Mouse (Mus musculus): Measurements from ENCODE around the gene Gemin2. TPM values are rescaled to one million over a fixed set of nuclear protein-coding genes. Genes with fewer than 3 reads are reported as not detected.
A peak's percentile ranks its signal among the peaks of the same experiment; 100 is the strongest.
"Not testable (repeated sequence)": the region's sequence is repeated elsewhere in the genome, so short reads cannot be mapped to it uniquely, and the experiment has no call there.

The Gemin2 gene
- total and polyA plus RNA-seq, 2 experiments from 2014 or later = 6.7 to 10.8 TPM

DNA sequence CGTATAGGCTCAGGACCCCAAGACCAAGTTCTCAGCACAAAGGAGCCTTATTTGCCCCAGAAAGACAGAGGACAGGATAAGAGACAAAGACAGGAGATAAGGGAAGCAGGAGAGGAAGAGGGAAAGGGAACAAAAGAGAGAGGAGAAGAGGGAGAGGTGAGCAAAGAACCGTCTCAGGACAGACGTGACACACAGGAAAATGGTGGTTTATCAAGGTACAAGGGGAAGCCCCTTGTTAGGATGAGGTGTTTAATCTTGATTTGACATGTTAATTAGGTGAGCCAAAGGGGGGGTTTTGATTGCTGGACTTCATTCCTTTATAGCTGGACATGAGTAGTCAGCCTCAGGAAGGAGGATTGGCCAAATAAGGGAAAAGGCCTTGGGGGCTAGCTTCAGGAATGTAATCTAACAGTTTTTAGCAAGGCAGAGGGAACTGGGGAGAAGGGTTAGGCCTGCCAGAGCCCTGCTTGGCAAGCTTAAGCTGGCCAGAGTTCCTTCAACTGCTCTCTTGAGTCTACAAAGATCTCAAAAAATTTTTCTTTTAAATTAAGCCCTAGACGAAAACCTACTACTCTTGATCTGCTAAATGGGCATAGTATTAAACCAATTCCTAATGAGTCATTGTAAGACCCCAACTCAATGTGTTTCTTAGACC lies 42.1 kb downstream of the Gemin2 start:
- DNase-seq = no peak
- peaks cover 14% of the 10 kb centered on the region for H3K4me1 ChIP-seq (ENCODE audit: insufficient read depth)
- no peaks in the 10 kb centered on the region for H3K27me3 ChIP-seq (ENCODE audit: insufficient read depth, low read length)
- no peaks in the 10 kb centered on the region for H3K9me3 ChIP-seq (ENCODE audit: low read length)
- 0 out of 2 replicates have a peak, but pooled peaks cover 4% of the 10 kb centered on the region for H3K36me3 ChIP-seq (ENCODE audit: insufficient read depth)
- TF ChIP-seq CTCF (IDR thresholded peaks at IDR 0.05; ENCODE audit: low read depth) = no peak
- H3K4me2 ChIP-seq (ENCODE audit: low read depth) = no peak overlapping the region
- H3K9ac ChIP-seq = no peak overlapping the region
- 84% methylated on average over 4 of the region's 4 CpGs for WGBS
- no peak overlapping the region for H3K27ac ChIP-seq (ENCODE audit: low read depth, low read length)
- no peak overlapping the region for H3K4me3 ChIP-seq (ENCODE audit: low read depth, low read length)
- ATAC-seq = no peak

DNA sequence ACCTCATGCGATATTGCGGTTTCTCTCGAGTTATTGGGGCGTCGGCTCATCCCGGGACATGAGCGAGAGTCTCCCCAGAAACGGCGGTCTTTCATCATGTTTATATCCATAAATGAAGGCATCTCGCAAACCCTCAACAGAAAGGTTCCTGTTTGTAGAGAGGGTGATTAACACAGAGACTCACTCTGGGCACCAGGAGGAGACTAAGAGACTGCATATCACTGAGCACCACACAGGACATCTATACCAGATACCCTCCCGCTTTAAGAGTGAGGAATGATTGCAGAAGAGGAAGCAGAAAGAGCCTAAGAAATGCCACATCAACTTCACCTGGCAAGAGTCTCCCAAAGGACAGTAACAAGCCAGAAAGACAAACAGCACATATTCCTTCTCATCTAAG lies 43.0 kb downstream of the Gemin2 start:
- no peaks in the 10 kb centered on the region for H3K9me3 ChIP-seq (ENCODE audit: low read length)
- DNase-seq = no peak
- H3K27me3 ChIP-seq (ENCODE audit: insufficient read depth, low read length) = no peaks in the 10 kb centered on the region
- no peak for TF ChIP-seq CTCF (IDR thresholded peaks at IDR 0.05; ENCODE audit: low read depth)
- H3K4me1 ChIP-seq (ENCODE audit: insufficient read depth) = peaks cover 16% of the 10 kb centered on the region
- H3K36me3 ChIP-seq (ENCODE audit: insufficient read depth) = 0 out of 2 replicates have a peak, but pooled peaks cover 4% of the 10 kb centered on the region
- no peak for ATAC-seq
- 97% methylated on average over 11 of the region's 11 CpGs for WGBS
- no peak overlapping the region for H3K4me3 ChIP-seq (ENCODE audit: low read depth, low read length)
- no peak overlapping the region for H3K27ac ChIP-seq (ENCODE audit: low read depth, low read length)
- no peak overlapping the region for H3K9ac ChIP-seq
- no peak overlapping the region for H3K4me2 ChIP-seq (ENCODE audit: low read depth)

GRCm38 (mm10) chr12:59058242-59058641 lies 45.0 kb downstream of the Gemin2 start:
- WGBS = 89% methylated on average over 5 of the region's 5 CpGs

DNA sequence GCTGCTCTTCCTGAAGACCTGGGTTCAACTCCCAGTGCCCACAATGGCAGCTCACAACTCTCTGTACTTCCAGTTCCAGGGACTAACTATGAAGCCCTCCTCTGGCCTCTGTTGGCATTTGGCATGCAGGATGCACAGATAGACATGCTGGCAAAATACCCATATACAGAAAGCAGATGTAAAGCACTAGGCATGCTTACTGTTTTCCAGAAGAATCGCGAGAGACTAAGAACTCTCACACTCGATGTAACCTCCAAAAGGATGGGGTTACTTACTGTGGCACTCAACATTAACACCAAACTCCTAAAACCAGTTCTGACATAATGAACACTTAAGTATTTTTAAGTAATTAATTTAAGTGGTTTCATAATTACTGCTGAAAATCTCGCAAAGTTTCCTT lies 47.1 kb downstream of the Gemin2 start:
- H3K9ac ChIP-seq = peak overlapping the region; percentile 82

More at GRCm38 (mm10) chr12:59058242-59058641, 45.0 kb downstream of the Gemin2 start:
- not testable (repeated sequence) for H3K9me3 ChIP-seq (ENCODE audit: low read length); H3K27me3 ChIP-seq (ENCODE audit: insufficient read depth, low read length); H3K36me3 ChIP-seq (ENCODE audit: insufficient read depth); H3K4me3 ChIP-seq (ENCODE audit: low read depth, low read length); ATAC-seq; H3K4me2 ChIP-seq (ENCODE audit: low read depth); DNase-seq; H3K27ac ChIP-seq (ENCODE audit: low read depth, low read length); H3K9ac ChIP-seq
- peaks cover 16% of the 10 kb centered on the region for H3K4me1 ChIP-seq (ENCODE audit: insufficient read depth)

DNA sequence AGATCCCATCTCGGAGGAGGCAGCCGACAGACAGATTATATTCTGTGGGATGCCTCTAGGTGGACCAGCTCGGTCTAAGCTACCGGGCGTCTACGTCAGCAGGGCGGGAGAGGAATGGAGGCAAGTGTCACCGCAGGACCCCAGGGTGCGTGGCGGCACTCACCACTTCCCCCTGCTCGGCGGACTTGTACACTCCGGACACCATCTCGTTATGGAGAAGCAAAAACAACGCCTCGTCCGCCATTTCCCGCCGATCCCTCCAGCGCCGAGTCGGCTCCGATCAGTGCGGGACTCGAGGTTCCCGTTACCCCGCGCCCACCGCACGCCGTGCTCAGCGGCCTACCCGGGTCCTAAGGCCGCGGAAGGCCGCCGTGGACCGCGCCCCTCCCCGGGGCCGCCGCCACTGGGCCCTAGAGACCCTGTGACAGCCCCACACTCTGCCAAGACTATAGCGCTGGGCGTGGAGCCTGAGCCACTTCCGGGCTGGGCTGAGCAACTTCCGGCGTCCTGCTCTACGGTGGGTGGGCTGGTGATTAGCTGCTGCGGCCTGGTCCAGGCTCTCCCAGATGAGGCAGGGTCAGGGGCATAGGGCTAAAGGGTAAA lies 47.9 kb downstream of the Gemin2 start, which contains the start of gene Trappc6b:
Gene Trappc6b, minus strand, starts transcription at position 480 of the 603 bp plus-strand sequence.
- ATAC-seq (peak; percentile 98), DNase-seq (peak; percentile 89)
- WGBS = 2% methylated on average over 48 of the region's 49 CpGs
- peak within 1 kb of the TSS; percentile 94 for H3K27ac ChIP-seq (ENCODE audit: low read depth, low read length)
- peaks cover 16% of the 10 kb centered on the region for H3K4me1 ChIP-seq (ENCODE audit: insufficient read depth)
- peak; percentile 56 for TF ChIP-seq CTCF (IDR thresholded peaks at IDR 0.05; ENCODE audit: low read depth)
- peak within 1 kb of the TSS; percentile 70 for H3K4me2 ChIP-seq (ENCODE audit: low read depth)
- H3K9me3 ChIP-seq (ENCODE audit: low read length) = no peaks in the 10 kb centered on the region
- H3K36me3 ChIP-seq (ENCODE audit: insufficient read depth) = 0 out of 2 replicates have a peak, but pooled peaks cover 4% of the 10 kb centered on the region
- peak within 1 kb of the TSS; percentile 82 for H3K9ac ChIP-seq
- no peaks in the 10 kb centered on the region for H3K27me3 ChIP-seq (ENCODE audit: insufficient read depth, low read length)
- H3K4me3 ChIP-seq (ENCODE audit: low read depth, low read length) = peak within 1 kb of the TSS; percentile 52

More for the DNA sequence above, 47.1 kb downstream of the Gemin2 start:
- DNase-seq (no peak), ATAC-seq (no peak)
- Histone ChIP-seq H3K27me3 (ENCODE audit: insufficient read depth, low read length) (no peaks in the 10 kb centered on the region), H3K27ac (ENCODE audit: low read depth, low read length) (peak overlapping the region; percentile 94), H3K4me1 (ENCODE audit: insufficient read depth) (peaks cover 16% of the 10 kb centered on the region), H3K4me3 (ENCODE audit: low read depth, low read length) (peak overlapping the region; percentile 52), H3K4me2 (ENCODE audit: low read depth) (peak overlapping the region; percentile 70), H3K9me3 (ENCODE audit: low read length) (no peaks in the 10 kb centered on the region), H3K36me3 (ENCODE audit: insufficient read depth) (0 out of 2 replicates have a peak, but pooled peaks cover 4% of the 10 kb centered on the region)
- no peak for TF ChIP-seq CTCF (IDR thresholded peaks at IDR 0.05; ENCODE audit: low read depth)
- WGBS = 44% methylated on average over 4 of the region's 4 CpGs

GRCm38 (mm10) chr12:59064837-59065236 lies 51.6 kb downstream of the Gemin2 start:
- DNase-seq (no peak), ATAC-seq (no peak)
- Histone ChIP-seq H3K9me3 (ENCODE audit: low read length) (no peaks in the 10 kb centered on the region), H3K27me3 (ENCODE audit: insufficient read depth, low read length) (no peaks in the 10 kb centered on the region), H3K36me3 (ENCODE audit: insufficient read depth) (peaks cover 15% of the 10 kb centered on the region), H3K4me3 (ENCODE audit: low read depth, low read length) (no peak overlapping the region), H3K27ac (ENCODE audit: low read depth, low read length) (no peak overlapping the region), H3K9ac (no peak overlapping the region), H3K4me2 (ENCODE audit: low read depth) (no peak overlapping the region), H3K4me1 (ENCODE audit: insufficient read depth) (peaks cover 7% of the 10 kb centered on the region)
- no peak for TF ChIP-seq CTCF (IDR thresholded peaks at IDR 0.05; ENCODE audit: low read depth)
- WGBS = 85% methylated on average over 8 of the region's 8 CpGs

DNA sequence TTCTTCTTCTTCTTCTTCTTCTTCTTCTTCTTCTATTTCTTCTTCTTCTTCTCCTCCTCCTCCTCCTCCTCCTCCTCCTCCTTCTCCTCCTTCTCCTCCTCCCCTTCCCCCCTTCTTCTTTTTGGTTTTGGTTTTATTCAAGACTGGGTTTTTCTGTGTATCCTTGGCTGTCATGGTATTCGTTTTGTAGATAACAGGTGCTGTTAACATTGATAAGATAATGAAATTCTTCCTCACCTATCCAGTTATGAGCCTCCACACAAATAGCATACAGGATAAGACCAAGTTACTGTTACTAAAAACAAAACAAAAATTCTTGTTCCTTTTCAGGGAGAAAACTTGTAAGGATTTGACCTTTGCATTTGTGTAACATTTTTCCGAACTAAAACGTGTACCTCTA lies 52.6 kb downstream of the Gemin2 start:
- Histone ChIP-seq H3K4me3 (ENCODE audit: low read depth, low read length) (peak overlapping the region; percentile 99), H3K9ac (no peak overlapping the region), H3K4me2 (ENCODE audit: low read depth) (peak overlapping the region; percentile 65), H3K27ac (ENCODE audit: low read depth, low read length) (peak overlapping the region; percentile 89; the same call in 1 of the 2 replicates), H3K36me3 (ENCODE audit: insufficient read depth) (peaks cover 23% of the 10 kb centered on the region), H3K27me3 (ENCODE audit: insufficient read depth, low read length) (no peaks in the 10 kb centered on the region), H3K4me1 (ENCODE audit: insufficient read depth) (no peaks in the 10 kb centered on the region; the same call in 1 of the 2 replicates), H3K9me3 (ENCODE audit: low read length) (no peaks in the 10 kb centered on the region)
- DNase-seq (no peak), ATAC-seq (no peak)
- WGBS = 77% methylated on average over 3 of the region's 3 CpGs
- TF ChIP-seq CTCF (IDR thresholded peaks at IDR 0.05; ENCODE audit: low read depth) = no peak
